Mouse (Mus musculus): Measurements from ENCODE around the gene Cwc25. TPM values are rescaled to one million over a fixed set of nuclear protein-coding genes. Genes with fewer than 3 reads are reported as not detected.
"Not testable (repeated sequence)": the region's sequence is repeated elsewhere in the genome, so short reads cannot be mapped to it uniquely, and the experiment has no call there.

The Cwc25 gene
- polyA plus RNA-seq, 1 experiment: 1.2 TPM

GRCm38 (mm10) chr11:97742591-97742990 is 23.8 kb downstream of the Cwc25 start:
- Histone ChIP-seq H3K9me3 (ENCODE audit: control insufficient read depth, low read length) (no peaks in the 10 kb centered on the region), H3K36me3 (ENCODE audit: control insufficient read depth) (peaks cover 17% of the 10 kb centered on the region), H3K4me1 (ENCODE audit: control insufficient read depth) (peaks cover 39% of the 10 kb centered on the region), H3K27me3 (ENCODE audit: control insufficient read depth) (no peaks in the 10 kb centered on the region), H3K4me3 (replicated peaks) (no peak overlapping the region)
- no peak for TF ChIP-seq TAL1 (IDR thresholded peaks at IDR 0.05; ENCODE audit: low read length)
- TF ChIP-seq GATA1 (IDR thresholded peaks at IDR 0.05; ENCODE audit: low read length): no peak

GRCm38 (mm10) chr11:97742157-97742556 is 24.2 kb downstream of the Cwc25 start:
- peaks cover 39% of the 10 kb centered on the region for H3K4me1 ChIP-seq (ENCODE audit: control insufficient read depth)
- H3K36me3 ChIP-seq (ENCODE audit: control insufficient read depth): peaks cover 13% of the 10 kb centered on the region
- no peak overlapping the region for H3K4me3 ChIP-seq (replicated peaks)
- no peaks in the 10 kb centered on the region for H3K9me3 ChIP-seq (ENCODE audit: control insufficient read depth, low read length)
- TF ChIP-seq GATA1 (IDR thresholded peaks at IDR 0.05; ENCODE audit: low read length): no peak
- no peaks in the 10 kb centered on the region for H3K27me3 ChIP-seq (ENCODE audit: control insufficient read depth)

GRCm38 (mm10) chr11:97740190-97740589 is 26.2 kb downstream of the Cwc25 start:
- Histone ChIP-seq H3K4me3 (replicated peaks) (no peak overlapping the region), H3K9me3 (ENCODE audit: control insufficient read depth, low read length) (no peaks in the 10 kb centered on the region), H3K36me3 (ENCODE audit: control insufficient read depth) (no peaks in the 10 kb centered on the region), H3K27me3 (ENCODE audit: control insufficient read depth) (no peaks in the 10 kb centered on the region), H3K4me1 (ENCODE audit: control insufficient read depth) (peaks cover 28% of the 10 kb centered on the region)
- TF ChIP-seq GATA1 (IDR thresholded peaks at IDR 0.05; ENCODE audit: low read length): no peak
- no peak for TF ChIP-seq TAL1 (IDR thresholded peaks at IDR 0.05; ENCODE audit: low read length)

GRCm38 (mm10) chr11:97739155-97739554 is 27.2 kb downstream of the Cwc25 start:
- Histone ChIP-seq H3K4me3 (replicated peaks) (no peak overlapping the region), H3K36me3 (ENCODE audit: control insufficient read depth) (no peaks in the 10 kb centered on the region), H3K9me3 (ENCODE audit: control insufficient read depth, low read length) (no peaks in the 10 kb centered on the region), H3K4me1 (ENCODE audit: control insufficient read depth) (peaks cover 25% of the 10 kb centered on the region), H3K27me3 (ENCODE audit: control insufficient read depth) (no peaks in the 10 kb centered on the region)
- TF ChIP-seq TAL1 (IDR thresholded peaks at IDR 0.05; ENCODE audit: low read length) (no peak), GATA1 (IDR thresholded peaks at IDR 0.05; ENCODE audit: low read length) (no peak)

- TF ChIP-seq GATA1 (IDR thresholded peaks at IDR 0.05; ENCODE audit: low read length) (no peak), TAL1 (IDR thresholded peaks at IDR 0.05; ENCODE audit: low read length) (no peak)
- Histone ChIP-seq H3K4me1 (ENCODE audit: control insufficient read depth) (peaks cover 20% of the 10 kb centered on the region), H3K36me3 (ENCODE audit: control insufficient read depth) (no peaks in the 10 kb centered on the region)
Measured at GRCm38 (mm10) chr11:97738703-97739102, 27.7 kb downstream of the Cwc25 start.

GRCm38 (mm10) chr11:97737600-97737999 is 28.8 kb downstream of the Cwc25 start:
- no peak for TF ChIP-seq GATA1 (IDR thresholded peaks at IDR 0.05; ENCODE audit: low read length)
- TF ChIP-seq TAL1 (IDR thresholded peaks at IDR 0.05; ENCODE audit: low read length): no peak
- H3K36me3 ChIP-seq (ENCODE audit: control insufficient read depth): peaks cover 4% of the 10 kb centered on the region
- no peak overlapping the region for H3K4me3 ChIP-seq (replicated peaks)
- no peaks in the 10 kb centered on the region for H3K27me3 ChIP-seq (ENCODE audit: control insufficient read depth)
- H3K4me1 ChIP-seq (ENCODE audit: control insufficient read depth): peaks cover 11% of the 10 kb centered on the region
- H3K9me3 ChIP-seq (ENCODE audit: control insufficient read depth, low read length): no peaks in the 10 kb centered on the region

More at GRCm38 (mm10) chr11:97738703-97739102, 27.7 kb downstream of the Cwc25 start:
- no peaks in the 10 kb centered on the region for H3K27me3 ChIP-seq (ENCODE audit: control insufficient read depth)
- H3K9me3 ChIP-seq (ENCODE audit: control insufficient read depth, low read length): no peaks in the 10 kb centered on the region
- no peak overlapping the region for H3K4me3 ChIP-seq (replicated peaks)

- no peak for TF ChIP-seq TAL1 (IDR thresholded peaks at IDR 0.05; ENCODE audit: low read length)
- TF ChIP-seq GATA1 (IDR thresholded peaks at IDR 0.05; ENCODE audit: low read length): no peak
- Histone ChIP-seq H3K4me3 (replicated peaks) (no peak overlapping the region), H3K36me3 (ENCODE audit: control insufficient read depth) (peaks cover 9% of the 10 kb centered on the region), H3K9me3 (ENCODE audit: control insufficient read depth, low read length) (no peaks in the 10 kb centered on the region), H3K4me1 (ENCODE audit: control insufficient read depth) (peaks cover 5% of the 10 kb centered on the region), H3K27me3 (ENCODE audit: control insufficient read depth) (no peaks in the 10 kb centered on the region)
Measured at GRCm38 (mm10) chr11:97736645-97737044, 29.7 kb downstream of the Cwc25 start.

GRCm38 (mm10) chr11:97734810-97735209 is 31.5 kb downstream of the Cwc25 start:
- H3K9me3 ChIP-seq (ENCODE audit: control insufficient read depth, low read length); H3K4me1 ChIP-seq (ENCODE audit: control insufficient read depth); H3K27me3 ChIP-seq (ENCODE audit: control insufficient read depth); H3K4me3 ChIP-seq (replicated peaks): not testable (repeated sequence)
- H3K36me3 ChIP-seq (ENCODE audit: control insufficient read depth): peaks cover 19% of the 10 kb centered on the region

GRCm38 (mm10) chr11:97733689-97734088 is 32.7 kb downstream of the Cwc25 start:
- Histone ChIP-seq H3K36me3 (ENCODE audit: control insufficient read depth) (peaks cover 27% of the 10 kb centered on the region), H3K27me3 (ENCODE audit: control insufficient read depth) (no peaks in the 10 kb centered on the region), H3K4me3 (replicated peaks) (no peak overlapping the region), H3K9me3 (ENCODE audit: control insufficient read depth, low read length) (no peaks in the 10 kb centered on the region), H3K4me1 (ENCODE audit: control insufficient read depth) (peaks cover 2% of the 10 kb centered on the region; the same call in 1 of the 2 replicates)
- TF ChIP-seq TAL1 (IDR thresholded peaks at IDR 0.05; ENCODE audit: low read length) (no peak), GATA1 (IDR thresholded peaks at IDR 0.05; ENCODE audit: low read length) (no peak)

- Histone ChIP-seq H3K9me3 (ENCODE audit: control insufficient read depth, low read length) (no peaks in the 10 kb centered on the region), H3K4me3 (replicated peaks) (no peak overlapping the region), H3K4me1 (ENCODE audit: control insufficient read depth) (peaks cover 2% of the 10 kb centered on the region; the same call in 1 of the 2 replicates), H3K36me3 (ENCODE audit: control insufficient read depth) (peaks cover 66% of the 10 kb centered on the region), H3K27me3 (ENCODE audit: control insufficient read depth) (no peaks in the 10 kb centered on the region)
- no peak for TF ChIP-seq TAL1 (IDR thresholded peaks at IDR 0.05; ENCODE audit: low read length)
- no peak for TF ChIP-seq GATA1 (IDR thresholded peaks at IDR 0.05; ENCODE audit: low read length)
Measured at GRCm38 (mm10) chr11:97728730-97729129, 37.6 kb downstream of the Cwc25 start.

Measured in erythroblast, embryonic 14.5 days (primary cell).